Mouse (Mus musculus): ENCODE data around the gene Zfp119b. TPM values are rescaled to one million over a fixed set of nuclear protein-coding genes. Genes with fewer than 3 reads are reported as not detected.

Gene Zfp119b
- polyA plus RNA-seq (2012; rRNA removed): 0.09 and 0.15 TPM in 2 replicates

DNA sequence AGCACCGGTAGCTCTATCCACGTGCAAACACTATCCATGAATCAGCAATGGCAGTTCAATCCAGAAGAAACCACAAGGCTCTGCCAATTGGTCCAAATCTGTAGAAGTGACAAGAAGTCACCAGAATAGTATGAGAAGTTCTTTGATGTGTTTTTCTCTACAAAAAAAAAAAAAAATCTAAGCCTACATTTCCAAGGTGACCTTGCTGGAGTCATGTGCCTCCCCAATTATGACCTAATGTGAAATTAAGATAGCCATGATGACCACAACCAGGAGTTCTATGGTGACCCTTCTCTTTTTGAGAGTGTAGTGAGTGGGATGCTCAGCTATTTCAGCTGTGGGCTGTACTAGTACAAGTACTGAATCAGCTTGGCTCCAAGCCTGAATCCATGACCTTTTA is at the start of gene Zfp119b:
Gene Zfp119b, minus strand, starts transcription at position 101 of the 400 bp plus-strand sequence.

DNA sequence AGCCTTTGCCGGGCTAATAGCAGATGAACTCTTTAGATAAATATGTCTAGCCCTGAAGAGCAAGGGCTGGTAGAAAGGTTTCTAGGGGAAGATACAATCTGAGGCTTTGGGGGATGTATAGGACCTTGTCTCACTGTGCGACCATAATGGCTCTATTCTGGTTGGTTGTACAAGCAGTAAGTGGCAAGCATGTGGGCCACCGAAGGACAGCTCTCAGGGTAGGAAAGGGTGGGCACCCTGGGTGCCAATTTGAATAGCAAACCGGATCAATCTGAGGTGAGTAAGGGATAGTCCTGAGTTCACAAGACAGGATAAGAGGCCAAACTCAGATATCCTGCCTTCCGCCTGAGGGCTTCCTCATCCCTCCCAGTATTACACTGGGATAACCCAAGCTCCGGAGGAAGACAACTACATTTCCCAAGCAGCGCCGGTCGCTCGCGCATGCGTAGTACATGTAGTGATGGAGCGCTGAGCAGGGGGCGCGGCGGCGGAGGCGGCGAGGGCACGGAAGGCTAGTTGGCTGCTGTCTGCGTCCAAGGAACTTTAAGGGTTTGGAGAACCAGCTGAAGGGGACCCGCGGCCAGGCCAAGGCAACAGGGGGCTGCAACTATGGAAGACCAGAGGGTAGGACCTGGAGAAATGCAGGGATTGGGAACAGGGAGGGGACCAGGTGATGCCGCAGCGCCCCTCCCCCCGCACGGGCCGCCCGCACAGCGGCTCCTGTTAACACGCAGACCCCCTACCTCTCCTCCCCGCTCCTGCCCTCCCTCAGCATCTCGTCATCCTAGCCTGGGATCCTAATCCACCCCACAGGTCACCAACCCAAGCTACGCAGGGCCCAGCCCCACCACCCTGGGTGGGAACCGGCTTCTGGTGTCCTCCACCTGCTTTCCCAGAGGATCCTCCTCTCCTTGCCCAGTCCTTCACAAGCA is 37.0 kb upstream of the Zfp119b start, which contains the start of gene Fsd1:
Gene Fsd1, plus strand, starts transcription at position 480 of the 932 bp plus-strand sequence.

DNA sequence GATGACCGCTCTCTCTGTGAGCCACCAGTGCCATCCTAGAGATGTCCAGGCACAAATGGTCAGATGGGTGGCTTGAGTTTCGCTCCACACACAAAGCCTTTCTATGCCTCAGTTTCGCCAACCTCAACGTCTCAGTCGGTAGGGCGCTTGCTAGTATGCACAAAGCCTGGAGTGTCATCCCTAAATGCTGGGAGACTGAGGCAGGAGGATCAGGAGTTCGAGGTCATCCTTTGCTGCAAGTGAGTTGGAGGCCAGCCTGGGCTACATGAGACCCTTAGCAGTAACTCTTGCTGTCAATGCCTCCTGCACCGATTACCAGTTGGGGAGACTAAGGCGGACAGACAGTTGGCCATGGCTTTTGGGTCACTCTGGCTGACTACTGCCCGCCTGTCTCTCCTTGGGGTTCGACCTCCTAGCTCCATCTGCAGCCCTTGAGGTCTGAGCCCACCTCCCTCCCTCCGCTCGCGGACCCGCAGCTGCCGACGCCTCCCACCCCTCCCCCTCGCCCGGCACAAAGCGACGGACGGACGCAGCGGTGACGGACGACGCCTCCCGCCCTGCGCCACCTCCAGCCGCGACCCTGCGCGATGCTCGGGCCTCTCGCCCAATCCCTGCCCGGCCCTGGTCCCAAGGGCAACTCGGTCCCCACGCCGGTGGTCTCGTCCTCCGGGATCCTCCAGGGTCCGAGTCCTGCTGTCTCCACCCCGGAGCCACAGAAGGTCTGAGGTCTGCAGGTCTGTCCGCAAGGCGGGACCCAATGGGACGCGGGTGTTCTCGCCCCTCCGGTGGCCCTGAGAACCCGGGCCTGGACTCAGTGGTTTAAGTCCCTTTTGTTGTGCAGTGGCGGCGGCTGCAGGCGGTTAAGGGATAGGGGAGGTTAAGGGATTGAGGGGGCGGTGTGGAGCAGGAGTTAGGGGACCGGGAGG is 20.9 kb upstream of the Zfp119b start, which contains the start of gene Shd:
Gene Shd, plus strand, starts transcription at position 502 of the 926 bp plus-strand sequence.

DNA sequence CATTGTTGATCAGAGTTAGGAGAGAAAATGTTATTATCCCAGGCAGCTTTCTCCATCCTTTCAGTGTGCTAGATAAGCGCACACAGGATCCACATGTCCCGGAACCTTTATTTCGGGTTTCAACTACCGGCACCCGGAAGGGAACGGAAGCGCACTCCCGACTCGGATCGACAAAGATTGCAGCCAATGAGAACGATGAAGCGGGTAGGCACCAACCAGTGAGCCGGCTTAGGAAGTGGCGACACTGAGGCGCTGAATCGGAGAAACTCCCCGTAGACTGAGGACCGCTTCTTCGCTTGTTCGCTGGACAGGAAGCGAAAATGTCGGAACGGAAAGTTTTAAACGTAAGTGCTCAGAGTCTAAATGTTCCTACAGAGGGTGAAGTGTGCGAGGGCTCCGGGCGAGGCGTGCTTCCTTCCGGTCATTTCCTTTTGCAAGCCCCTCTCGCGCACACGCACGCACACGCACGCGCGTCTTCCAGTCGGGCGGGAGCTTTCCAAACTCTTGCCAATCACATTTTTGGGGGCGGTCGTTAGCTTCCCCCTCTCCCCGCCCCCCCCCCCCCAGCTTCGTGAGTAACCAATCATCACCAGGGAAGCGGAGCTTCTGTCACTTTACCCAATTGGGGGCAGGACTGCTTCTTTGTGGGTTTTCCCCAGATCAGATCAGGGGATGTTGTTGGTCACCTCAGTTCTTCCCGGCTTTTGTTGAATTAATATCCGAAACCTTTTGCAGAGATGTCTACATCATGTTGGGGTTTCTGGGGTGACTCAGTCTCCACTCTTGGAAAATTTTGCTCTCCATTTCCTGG is 9.8 kb upstream of the Zfp119b start, which contains the start of gene Yju2:
Gene Yju2, plus strand, starts transcription at position 182 of the 811 bp plus-strand sequence.

DNA sequence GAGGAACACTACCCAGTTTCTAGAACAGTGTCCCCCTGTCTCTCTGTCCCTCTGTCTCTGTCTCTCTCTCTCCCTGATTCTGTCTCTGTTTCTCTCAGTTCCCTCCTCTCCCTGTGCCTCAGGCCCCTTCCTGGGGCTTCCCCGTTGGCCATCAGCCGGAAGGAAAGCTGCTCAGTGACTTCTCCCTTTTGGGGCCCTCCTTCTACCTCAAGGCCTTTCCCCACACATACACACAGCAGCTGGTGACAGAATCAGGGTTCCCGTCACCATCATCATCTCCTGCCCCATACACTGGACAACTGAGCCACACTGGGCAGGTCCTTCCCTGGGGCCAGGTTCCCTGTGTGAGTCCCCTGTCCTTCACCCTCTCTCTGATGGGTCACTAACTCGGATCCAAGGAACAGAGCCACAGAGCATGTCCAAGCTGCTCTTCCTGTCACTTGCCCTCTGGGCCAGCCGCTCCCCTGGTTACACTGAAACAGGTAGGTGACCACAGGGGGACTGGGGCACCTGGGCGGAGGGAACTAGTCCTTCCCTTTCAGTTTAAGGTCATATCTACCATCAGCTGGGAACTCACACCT is 3.2 kb upstream of the Zfp119b start, which contains the start of gene Ebi3:
Gene Ebi3, plus strand, starts transcription at position 194 of the 581 bp plus-strand sequence.

Other genes with a start within 250 kb of the Zfp119b start
- gene Pot1b, start 236.9 kb downstream of the Zfp119b start, polyA plus RNA-seq (2012; rRNA removed): 0.93 and 1.5 TPM in 2 replicates
- gene Adgre4, start 199.5 kb downstream of the Zfp119b start, polyA plus RNA-seq (2012; rRNA removed): 0.35 and 0.36 TPM in 2 replicates
- gene Zfp119a, start 70.6 kb downstream of the Zfp119b start, polyA plus RNA-seq (2012; rRNA removed): 0.17 and 0.26 TPM in 2 replicates
- 0.54 and 1.1 TPM in 2 replicates for gene Zfp959, start 57.4 kb downstream of the Zfp119b start, polyA plus RNA-seq (2012; rRNA removed)
- 5.9 and 6.5 TPM in 2 replicates for gene Ebi3, start 3.1 kb upstream of the Zfp119b start, polyA plus RNA-seq (2012; rRNA removed)
- 12.5 and 12.9 TPM in 2 replicates for gene Yju2, start 9.6 kb upstream of the Zfp119b start, polyA plus RNA-seq (2012; rRNA removed)
- 5.9 and 7.1 TPM in 2 replicates for gene Shd, start 21.0 kb upstream of the Zfp119b start, polyA plus RNA-seq (2012; rRNA removed)
- 4.5 and 4.8 TPM in 2 replicates for gene Fsd1, start 37.0 kb upstream of the Zfp119b start, polyA plus RNA-seq (2012; rRNA removed)
- gene Stap2, start 56.1 kb upstream of the Zfp119b start, polyA plus RNA-seq (2012; rRNA removed): 19.2 and 21.4 TPM in 2 replicates
- 270 and 333 TPM in 2 replicates for gene Mpnd, start 56.2 kb upstream of the Zfp119b start, polyA plus RNA-seq (2012; rRNA removed)
- gene Sh3gl1, start 87.1 kb upstream of the Zfp119b start, polyA plus RNA-seq (2012; rRNA removed): 126 and 128 TPM in 2 replicates
- gene Chaf1a, start 90.9 kb upstream of the Zfp119b start, polyA plus RNA-seq (2012; rRNA removed): 7.5 and 9.6 TPM in 2 replicates
- gene Ubxn6, start 125.5 kb upstream of the Zfp119b start, polyA plus RNA-seq (2012; rRNA removed): 58.5 and 83.0 TPM in 2 replicates
- gene Hdgfl2, start 130.1 kb upstream of the Zfp119b start, polyA plus RNA-seq (2012; rRNA removed): 52.3 and 75.6 TPM in 2 replicates
- gene Plin4, start 160.3 kb upstream of the Zfp119b start, polyA plus RNA-seq (2012; rRNA removed): 206 and 215 TPM in 2 replicates
- gene Plin5, start 168.1 kb upstream of the Zfp119b start, polyA plus RNA-seq (2012; rRNA removed): 19.0 and 42.0 TPM in 2 replicates
- gene Lrg1, start 172.5 kb upstream of the Zfp119b start, polyA plus RNA-seq (2012; rRNA removed): 76.6 and 100 TPM in 2 replicates
- 15.5 and 19.9 TPM in 2 replicates for gene Sema6b, start 190.8 kb upstream of the Zfp119b start, polyA plus RNA-seq (2012; rRNA removed)
- gene Tnfaip8l1, start 213.0 kb upstream of the Zfp119b start, polyA plus RNA-seq (2012; rRNA removed): 9.7 and 10.3 TPM in 2 replicates
- 124 and 131 TPM in 2 replicates for gene Mydgf, start 234.4 kb upstream of the Zfp119b start, polyA plus RNA-seq (2012; rRNA removed)

Data from ovary, adult 2 months (tissue).